Mouse (Mus musculus) kidney, postnatal 25 days (tissue): ENCODE measurements around the gene Zfp462.
"Not testable (repeated sequence)": the region's sequence is repeated elsewhere in the genome, so short reads cannot be mapped to it uniquely, and the experiment has no call there.

Experiments used
- DNase-seq, 2 experiments: peaks; one replicate each; pipeline ENCODE4 v3.0.0; 2021; ENCODE audit warnings: mixed read lengths in 2 of 2

The Zfp462 gene

GRCm38 (mm10) chr4:54944921-54945430, at the start of gene Zfp462:
Gene Zfp462, plus strand, starts transcription at chr4:54945048.
- peak; percentile 79 to 89 for DNase-seq

GRCm38 (mm10) chr4:54896017-54896416, 48.8 kb upstream of the Zfp462 start:
- DNase-seq = no peak

- no peak for DNase-seq
Measured at GRCm38 (mm10) chr4:54904641-54905040, 40.2 kb upstream of the Zfp462 start.

GRCm38 (mm10) chr4:54905399-54905953, 39.4 kb upstream of the Zfp462 start:
- no peak for DNase-seq

- no peak for DNase-seq
Measured at GRCm38 (mm10) chr4:54910300-54910699, 34.5 kb upstream of the Zfp462 start.

GRCm38 (mm10) chr4:54918276-54918675, 26.6 kb upstream of the Zfp462 start:
- DNase-seq = no peak

GRCm38 (mm10) chr4:54923386-54923785, 21.5 kb upstream of the Zfp462 start:
- DNase-seq = no peak

- no peak for DNase-seq
Measured at GRCm38 (mm10) chr4:54924306-54924705, 20.5 kb upstream of the Zfp462 start.

GRCm38 (mm10) chr4:54926456-54926855, 18.4 kb upstream of the Zfp462 start:
- not testable (repeated sequence) for DNase-seq

- not testable (repeated sequence) for DNase-seq
Measured at GRCm38 (mm10) chr4:54927321-54928062, 17.4 kb upstream of the Zfp462 start.

- no peak for DNase-seq
Measured at GRCm38 (mm10) chr4:54929686-54930085, 15.2 kb upstream of the Zfp462 start.

- DNase-seq = no peak
Measured at GRCm38 (mm10) chr4:54932668-54933067, 12.2 kb upstream of the Zfp462 start.

- DNase-seq = no peak
Measured at GRCm38 (mm10) chr4:54937161-54937560, 7.7 kb upstream of the Zfp462 start.

- peak; percentile 34 to 57 for DNase-seq
Measured at GRCm38 (mm10) chr4:54945603-54946445, 976 bp downstream of the Zfp462 start.

GRCm38 (mm10) chr4:54946662-54947055, 1.8 kb downstream of the Zfp462 start:
- DNase-seq = no peak

GRCm38 (mm10) chr4:54947056-54947990, 2.5 kb downstream of the Zfp462 start:
- DNase-seq = peak; percentile 34 to 48

- DNase-seq = peak; percentile 52 to 63
Measured at GRCm38 (mm10) chr4:54947991-54948615, 3.3 kb downstream of the Zfp462 start.

- peak; percentile 34 to 61 for DNase-seq
Measured at GRCm38 (mm10) chr4:54948616-54949560, 4.0 kb downstream of the Zfp462 start.

GRCm38 (mm10) chr4:54949561-54949940, 4.7 kb downstream of the Zfp462 start:
- no peak for DNase-seq

- DNase-seq = no peak
Measured at GRCm38 (mm10) chr4:54950136-54950535, 5.3 kb downstream of the Zfp462 start.

- DNase-seq = no peak
Measured at GRCm38 (mm10) chr4:54950866-54951265, 6.0 kb downstream of the Zfp462 start.
